Mouse (Mus musculus) frontal cortex, adult (tissue): ENCODE data around the gene Nucb2.
A peak's percentile ranks its signal among the peaks of the same experiment; 100 is the strongest.

Experiments used
- ATAC-seq: cut with Nextera tagmentation; 2 replicates; pipeline ENCODE4 v1.9.2; 2017; ENCODE audit warnings: mild to moderate bottlenecking, moderate library complexity, mixed read lengths; ENCODE audit not compliant: low TSS enrichment

The Nucb2 gene

GRCm38 (mm10) chr7:116503879-116504817, at the start of gene Nucb2:
TSS of gene Nucb2 (plus strand) at chr7:116504369.
- peak; percentile 99 for ATAC-seq

- ATAC-seq: no peak
These were observed 47.2 kb upstream of the Nucb2 start for GRCm38 (mm10) chr7:116456964-116457363.

DNA sequence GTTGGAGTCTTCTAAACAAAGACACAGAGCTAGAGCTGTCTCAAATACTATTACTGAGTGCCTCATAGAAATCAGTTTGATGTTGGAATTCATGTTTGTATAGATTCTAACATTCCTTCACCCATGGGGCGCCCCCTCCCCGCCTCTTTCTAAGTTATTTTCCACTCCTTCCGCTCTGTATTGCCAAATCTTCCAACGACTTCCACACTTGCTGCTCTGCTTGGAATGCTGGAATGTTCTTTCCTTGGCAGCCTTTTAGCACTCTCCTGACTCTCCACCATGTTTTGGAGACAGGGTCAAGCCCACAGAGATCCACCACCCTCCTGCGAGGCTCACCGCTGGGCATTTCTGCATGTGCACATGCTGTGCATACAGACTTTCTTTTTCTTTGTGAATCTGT, 46.8 kb upstream of the Nucb2 start:
- ATAC-seq: no peak

DNA sequence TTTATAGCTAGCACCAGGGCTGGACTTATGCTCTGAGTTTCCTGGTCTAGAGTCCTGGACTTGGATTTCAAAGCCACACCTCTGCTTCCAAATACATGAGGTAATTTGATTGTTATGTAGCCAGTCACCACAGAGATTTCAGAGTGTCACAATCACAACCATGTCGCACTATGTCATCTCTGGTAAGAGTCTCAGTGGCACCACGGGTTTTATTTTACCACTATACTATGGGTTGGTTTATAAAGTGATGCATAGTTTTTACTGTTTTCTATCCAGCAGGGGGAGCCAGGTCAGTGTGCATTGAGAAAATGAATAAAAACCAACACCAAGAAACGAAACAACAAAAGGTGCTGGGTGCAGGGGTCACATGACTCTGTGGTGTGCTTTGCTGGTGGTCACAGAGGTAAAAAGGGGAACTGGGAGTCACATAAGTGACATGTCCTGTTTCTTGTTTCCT, 45.2 kb upstream of the Nucb2 start:
- ATAC-seq: peak; percentile 72

GRCm38 (mm10) chr7:116462114-116462513, 42.1 kb upstream of the Nucb2 start:
- ATAC-seq: no peak

- no peak for ATAC-seq
These were observed 28.3 kb upstream of the Nucb2 start for GRCm38 (mm10) chr7:116475836-116476235.

DNA sequence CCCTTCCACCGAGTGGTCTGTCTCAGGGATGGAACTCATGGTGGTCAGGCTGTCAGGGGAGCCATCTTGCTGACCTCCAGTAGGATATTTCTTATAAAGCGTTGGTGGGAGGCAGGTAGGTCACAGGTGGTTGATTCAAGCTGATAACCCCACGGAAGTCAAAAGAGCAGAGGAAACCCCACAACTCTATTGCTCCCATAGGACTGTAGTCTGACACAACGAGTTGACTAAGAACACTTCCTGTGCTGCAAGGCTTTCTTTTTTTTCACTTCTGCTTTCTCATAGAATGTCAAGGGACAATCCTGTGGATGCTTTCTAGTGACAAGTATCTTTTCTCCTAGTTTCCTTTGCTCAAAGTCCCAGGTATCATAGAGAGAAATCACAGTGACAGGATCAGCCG, 27.9 kb upstream of the Nucb2 start:
- no peak for ATAC-seq

DNA sequence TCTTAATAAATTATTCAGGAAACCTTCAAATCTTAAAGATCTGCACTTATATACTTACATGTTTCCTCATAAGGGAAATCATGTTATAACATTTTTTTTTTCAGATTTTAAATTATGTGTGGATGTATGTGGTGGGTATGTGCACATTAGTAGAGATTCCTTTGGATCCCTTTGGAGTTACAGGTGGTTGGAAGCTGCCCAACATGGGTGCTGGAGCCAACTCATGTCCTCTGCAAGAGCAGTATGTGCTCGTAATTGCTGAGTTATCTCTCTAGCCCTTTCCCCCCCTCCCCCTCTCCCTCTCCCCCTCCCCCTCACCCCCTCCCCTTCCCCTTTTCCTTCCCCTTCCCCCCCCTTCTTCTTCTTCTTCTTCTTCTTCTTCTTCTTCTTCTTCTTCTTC, 21.1 kb upstream of the Nucb2 start:
- no peak for ATAC-seq

DNA sequence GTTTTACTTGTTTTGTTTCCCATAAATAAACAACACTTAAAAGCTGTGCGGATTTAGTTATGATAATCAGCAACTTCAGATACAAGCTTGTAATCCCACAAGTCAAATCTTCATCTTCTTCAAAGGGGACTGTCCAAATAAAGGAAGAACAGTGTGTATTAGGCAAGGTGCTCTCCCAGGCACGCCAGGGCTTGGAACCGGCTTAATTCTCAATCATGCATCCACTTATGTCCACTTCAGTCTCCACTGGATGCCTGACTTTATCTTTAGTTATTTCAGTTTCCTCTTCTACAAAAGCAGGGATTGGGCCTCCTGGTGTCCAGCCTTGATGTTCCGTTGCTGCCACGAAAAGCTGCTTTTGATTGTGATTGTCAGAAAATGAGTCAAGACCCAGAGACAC, 20.4 kb upstream of the Nucb2 start:
- ATAC-seq: no peak

GRCm38 (mm10) chr7:116484213-116484612, 20.0 kb upstream of the Nucb2 start:
- no peak for ATAC-seq

DNA sequence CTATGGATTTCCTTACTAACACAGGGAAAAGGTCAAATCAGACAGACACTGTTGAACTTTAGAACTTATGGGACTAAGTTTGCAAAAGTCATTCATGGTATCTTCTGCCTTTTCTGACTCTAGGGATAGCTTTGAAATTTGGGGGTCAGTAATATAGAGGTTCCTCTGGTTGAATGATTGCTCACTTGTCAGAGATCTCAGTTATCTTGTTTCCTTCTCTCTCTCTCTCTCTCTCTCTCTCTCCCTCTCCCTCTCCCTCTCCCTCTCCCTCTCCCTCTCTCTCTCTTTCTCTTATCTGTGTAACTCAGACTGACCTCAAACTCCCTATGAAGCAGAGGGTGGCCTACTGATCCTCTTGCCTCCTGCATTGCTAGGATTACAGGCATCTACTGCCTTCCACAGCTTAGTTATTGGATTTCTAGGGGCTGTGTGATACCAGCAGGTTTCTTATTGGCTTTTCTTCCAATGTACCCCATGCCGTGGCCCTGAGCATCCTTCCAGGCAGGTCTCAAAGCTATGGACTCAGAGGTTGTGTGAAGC, 19.0 kb upstream of the Nucb2 start:
- no peak for ATAC-seq

DNA sequence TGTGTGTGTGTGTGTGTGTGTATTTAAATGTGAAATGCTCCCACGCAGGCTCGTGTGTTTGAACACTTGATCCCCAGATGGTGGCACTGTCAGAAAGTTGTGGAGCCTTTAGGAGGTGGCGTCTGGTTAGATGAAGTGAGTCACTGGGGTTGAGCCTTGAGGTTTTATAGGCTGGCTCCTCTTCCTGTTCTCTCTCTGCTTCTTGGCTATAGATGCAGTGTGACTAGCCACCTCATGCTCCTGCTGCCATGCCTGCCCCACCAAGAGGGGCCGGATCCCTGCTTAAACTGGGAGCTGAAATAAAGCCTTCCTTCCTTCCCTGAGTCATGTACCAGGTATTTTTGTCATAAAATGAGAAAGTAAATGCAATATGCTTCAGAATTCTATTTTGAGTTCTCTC, 13.1 kb upstream of the Nucb2 start:
- ATAC-seq: no peak

DNA sequence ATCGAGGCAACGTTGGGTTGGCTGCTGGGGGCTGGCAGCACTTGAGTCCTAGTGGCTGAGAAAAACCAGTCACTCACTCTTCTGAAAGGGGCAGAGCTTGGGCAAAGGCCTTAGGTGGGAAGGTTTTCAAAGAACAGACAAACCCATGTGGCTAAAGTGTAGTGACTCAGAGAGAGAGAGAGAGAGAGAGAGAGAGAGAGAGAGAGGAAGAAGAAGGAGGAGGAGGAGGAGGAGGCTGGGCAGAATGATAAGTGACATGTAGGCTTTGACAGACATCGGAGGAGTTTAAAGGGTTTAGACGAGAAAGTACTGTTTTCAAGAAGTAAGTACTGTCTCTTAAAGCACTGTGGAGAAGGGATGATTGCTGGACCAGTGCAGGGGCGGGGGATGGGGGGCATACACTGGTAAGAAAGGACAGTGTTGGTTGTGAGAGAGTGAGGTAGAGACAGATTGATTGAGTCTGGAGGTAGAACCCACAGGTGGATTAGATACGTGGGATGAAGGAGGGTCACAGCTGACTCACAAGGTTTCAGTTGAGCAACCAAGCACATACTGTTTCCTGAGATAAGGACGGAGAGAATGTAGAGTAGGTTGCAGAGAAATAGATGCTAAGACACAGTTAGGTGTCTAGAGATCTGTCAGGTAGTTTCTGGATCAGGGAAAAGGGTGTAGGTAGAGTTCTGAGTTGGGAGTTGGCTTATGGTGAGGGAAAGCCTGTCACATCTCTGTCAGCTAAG, 10.7 kb upstream of the Nucb2 start:
- ATAC-seq: no peak

DNA sequence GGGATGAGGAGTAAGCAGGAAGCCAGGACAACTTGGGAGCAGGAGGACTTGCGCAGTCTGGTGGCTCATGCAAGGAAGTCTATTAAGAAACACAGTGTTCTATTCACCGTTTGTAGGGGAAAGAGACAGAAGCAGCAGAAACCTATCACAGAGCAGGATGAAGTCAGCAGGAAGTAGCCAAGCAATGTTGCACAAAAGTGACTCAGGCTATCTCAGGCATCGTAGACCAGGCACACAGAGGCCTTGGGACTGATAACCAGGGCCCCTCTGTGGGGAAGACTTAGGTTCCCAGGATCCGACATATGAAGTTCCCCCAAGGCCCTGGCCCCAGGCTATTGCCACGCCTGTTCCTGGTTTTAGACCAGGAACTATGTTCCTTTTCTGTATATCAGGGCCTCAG, 9.6 kb upstream of the Nucb2 start:
- no peak for ATAC-seq

- no peak for ATAC-seq
These were observed 7.4 kb upstream of the Nucb2 start for GRCm38 (mm10) chr7:116496760-116497159.

- ATAC-seq: peak; percentile 18; the same call in 1 of the 2 replicates
These were observed 625 bp downstream of the Nucb2 start for GRCm38 (mm10) chr7:116504818-116505170.

DNA sequence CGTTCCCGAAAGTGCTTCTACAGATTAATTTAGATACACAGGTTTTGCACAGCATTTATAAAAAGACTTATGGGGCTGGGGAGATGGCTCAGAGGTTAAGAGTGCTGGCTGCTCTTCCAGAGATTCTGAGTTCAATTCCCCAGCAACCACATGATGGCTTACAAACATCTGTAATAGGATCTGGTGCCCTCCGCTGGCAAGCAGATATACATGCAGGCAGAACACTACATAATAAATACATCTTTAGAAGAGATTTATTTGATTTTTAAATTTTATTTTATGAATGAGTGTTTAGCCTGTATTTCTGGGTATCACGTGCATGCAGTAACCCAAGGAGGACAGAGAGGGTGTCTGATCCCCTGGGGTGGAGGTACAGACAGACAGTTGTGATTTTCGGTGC, 9.9 kb downstream of the Nucb2 start:
- ATAC-seq: no peak

DNA sequence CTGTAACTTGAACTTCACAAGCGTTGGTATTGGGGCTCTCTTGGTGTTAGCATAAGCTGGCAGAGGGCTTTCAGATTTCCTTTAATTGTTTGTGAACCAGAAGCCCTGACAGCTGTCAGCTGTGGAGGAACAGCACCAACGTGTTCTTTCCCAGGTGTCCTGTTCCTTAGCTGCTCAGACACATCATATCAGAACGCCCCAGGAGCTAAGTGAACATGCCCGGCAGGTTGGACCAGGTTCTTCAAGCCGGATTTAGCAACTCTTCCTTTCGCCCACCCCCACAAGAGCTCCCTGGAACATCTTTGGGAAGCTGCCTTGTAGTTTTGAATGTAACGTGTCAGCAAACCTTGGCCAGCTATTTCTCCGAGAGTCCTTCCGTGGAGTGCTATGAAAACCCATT, 10.4 kb downstream of the Nucb2 start:
- ATAC-seq: peak; percentile 16; the same call in 1 of the 2 replicates

DNA sequence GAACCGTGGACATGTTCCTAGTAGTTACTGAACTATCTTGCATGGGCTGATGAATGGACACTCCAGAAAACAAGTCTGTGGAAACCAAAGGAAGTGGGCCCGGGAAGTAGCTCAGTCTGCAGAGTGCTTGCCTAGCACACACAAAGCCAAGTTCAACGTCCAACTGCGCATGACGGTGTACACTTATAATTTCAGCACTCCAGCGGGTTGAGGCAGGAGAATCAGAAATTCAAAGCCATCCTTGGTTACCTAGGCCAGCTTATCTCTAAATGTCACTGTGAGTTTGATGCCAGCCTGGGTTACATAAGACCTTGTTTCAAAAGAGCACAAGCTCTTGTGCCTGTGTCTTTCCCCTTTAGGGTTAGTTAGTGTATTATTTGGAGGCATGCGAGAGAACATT, 10.9 kb downstream of the Nucb2 start:
- ATAC-seq: no peak

GRCm38 (mm10) chr7:116515514-116516135, 11.5 kb downstream of the Nucb2 start:
- ATAC-seq: no peak

DNA sequence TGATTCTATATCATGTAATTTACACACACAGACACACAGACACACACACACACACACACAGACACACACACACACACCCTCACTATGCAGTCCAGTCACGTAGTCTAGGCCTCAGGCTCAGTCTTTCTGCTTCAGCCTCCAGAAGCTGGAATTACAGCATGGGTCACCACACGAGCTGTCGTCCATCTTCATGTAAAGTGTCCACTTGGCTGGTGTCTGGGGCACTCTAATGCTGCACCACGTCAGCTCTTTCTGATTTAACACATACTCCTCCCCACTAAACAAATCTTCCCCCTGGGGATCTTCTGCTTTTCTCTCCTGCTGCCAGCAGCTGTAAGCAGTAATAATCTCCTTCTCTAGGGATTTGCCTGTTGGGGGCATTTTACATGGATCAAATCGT, 13.1 kb downstream of the Nucb2 start:
- ATAC-seq: no peak

- no peak for ATAC-seq
These were observed 14.0 kb downstream of the Nucb2 start for GRCm38 (mm10) chr7:116518155-116518554.
